Mouse (Mus musculus): Measurements from ENCODE around the gene Gm11115.

The Gm11115 gene

DNA sequence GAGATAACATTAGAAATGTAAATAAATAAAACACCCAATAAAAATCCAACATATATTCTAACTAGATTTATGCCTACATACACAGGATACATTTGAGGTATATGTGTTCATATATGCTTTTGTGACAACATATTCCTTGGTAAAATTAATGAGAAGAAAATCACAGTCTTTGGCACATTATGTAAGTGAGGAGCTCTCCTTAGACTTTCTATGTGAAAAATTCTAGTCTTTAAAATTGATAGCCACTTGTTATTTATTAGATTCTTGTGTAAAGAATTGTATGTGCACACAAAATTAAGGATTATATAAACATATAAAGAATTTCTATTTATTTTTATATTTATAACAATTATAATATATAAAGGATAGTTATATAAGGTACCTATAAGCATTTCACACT lies at the start of gene Gm11115:
Gm11115 (minus strand) TSS at position 101 of the 400 bp plus-strand sequence.
- DNase-seq (ENCODE audit: low spot score), result no peak

DNA sequence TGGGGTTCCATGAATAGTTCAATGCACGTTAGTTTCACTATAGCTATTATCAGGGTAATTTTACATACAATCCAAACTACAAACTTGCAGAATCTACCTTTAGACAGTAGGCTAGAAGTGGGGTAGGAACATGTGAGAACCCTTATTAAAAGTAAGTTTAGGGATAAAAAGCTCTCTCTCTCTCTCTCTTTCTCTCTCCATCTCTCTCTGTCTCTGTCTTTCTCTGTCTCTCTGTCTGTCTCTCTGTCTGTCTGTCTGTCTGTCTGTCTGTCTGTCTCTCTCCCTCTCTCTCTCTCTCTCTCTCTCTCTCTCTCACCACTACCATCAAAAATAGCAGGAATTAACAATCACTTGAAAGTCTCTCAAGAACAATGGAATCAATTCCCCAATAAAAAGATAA lies 42.5 kb downstream of the Gm11115 start, which contains the start of gene Gm11116:
Gm11116 (minus strand) TSS at position 101 of the 400 bp plus-strand sequence.
- no peak for DNase-seq (ENCODE audit: low spot score)

Measured in ovary, adult 18-20 months (tissue).